Mouse (Mus musculus) cortical plate, adult 2 months (tissue): ENCODE data around the gene Snx4.

Source experiments
- CTCF ChIP-seq: fragments of 200-500 bp; IDR thresholded peaks from 2 replicates; pipeline ENCODE4 v1.5.1; 2011; ENCODE audit warnings: mild to moderate bottlenecking, control low read depth, low read length; ENCODE audit not compliant: insufficient read depth; ENCODE audit errors: extremely low read depth
- POLR2A ChIP-seq: fragments of 200-500 bp; IDR thresholded peaks from 2 replicates; pipeline ENCODE4 v1.6.1; 2011; ENCODE audit warnings: mild to moderate bottlenecking, low read length, control low read depth; ENCODE audit not compliant: insufficient read depth; ENCODE audit errors: extremely low read depth

GRCm38 (mm10) chr16:33283079-33283478, 31.8 kb downstream of the Snx4 start:
- TF ChIP-seq POLR2A (no peak), CTCF (no peak)
